Mouse (Mus musculus) brain, embryonic 18.5 days (tissue): ENCODE measurements around the gene Znrf2.
"Not testable (repeated sequence)": the region's sequence is repeated elsewhere in the genome, so short reads cannot be mapped to it uniquely, and the experiment has no call there.

Experiments
- DNase-seq: peaks from one replicate; pipeline ENCODE4 v3.0.0-alpha.2; 2012; ENCODE audit warnings: low read depth, low spot score

Gene Znrf2

DNA sequence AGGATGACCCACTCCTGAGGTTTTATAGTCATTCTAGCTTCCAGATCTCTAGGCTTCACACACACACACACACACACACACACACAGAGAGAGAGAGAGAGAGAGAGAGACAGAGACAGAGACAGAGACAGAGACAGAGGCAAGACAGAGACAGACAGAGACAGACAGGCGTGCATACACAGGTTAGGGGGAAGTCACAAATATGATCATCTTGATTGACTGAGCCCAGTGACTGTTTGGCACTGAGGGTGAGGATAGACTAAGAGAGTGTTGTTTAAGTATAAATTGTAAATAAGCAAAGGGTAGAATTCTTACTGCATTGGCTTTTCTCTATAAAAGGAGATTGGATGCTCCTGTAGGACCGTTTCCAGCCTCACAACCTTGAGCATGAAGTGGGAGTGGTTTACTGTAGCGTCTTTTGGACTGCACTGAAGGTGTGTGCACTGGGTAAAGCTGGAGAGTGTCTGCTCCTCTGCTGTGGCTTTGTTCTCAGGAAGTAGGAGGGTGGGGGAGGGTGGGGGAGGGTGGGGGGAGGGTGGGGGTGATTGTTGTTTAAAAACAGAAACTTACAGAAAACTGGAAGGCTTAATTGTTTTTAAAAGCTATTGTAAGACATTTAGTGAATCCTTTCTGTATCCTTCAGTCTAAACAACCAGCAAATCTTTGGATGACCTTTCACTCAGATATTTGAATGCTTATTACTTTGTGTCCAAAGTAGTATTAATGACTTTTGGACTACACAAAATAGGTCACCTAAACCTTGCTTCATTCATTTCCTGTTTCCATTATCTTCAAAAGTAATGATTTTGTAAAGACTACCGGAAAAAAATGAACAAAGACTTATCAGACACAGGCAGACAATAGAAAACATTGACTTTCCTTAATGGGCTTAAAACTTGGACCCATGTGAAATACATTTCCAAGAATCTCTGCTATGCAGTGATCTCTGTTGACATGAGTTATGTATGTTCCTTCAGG is 32.8 kb downstream of the Znrf2 start:
- DNase-seq, result no peak

DNA sequence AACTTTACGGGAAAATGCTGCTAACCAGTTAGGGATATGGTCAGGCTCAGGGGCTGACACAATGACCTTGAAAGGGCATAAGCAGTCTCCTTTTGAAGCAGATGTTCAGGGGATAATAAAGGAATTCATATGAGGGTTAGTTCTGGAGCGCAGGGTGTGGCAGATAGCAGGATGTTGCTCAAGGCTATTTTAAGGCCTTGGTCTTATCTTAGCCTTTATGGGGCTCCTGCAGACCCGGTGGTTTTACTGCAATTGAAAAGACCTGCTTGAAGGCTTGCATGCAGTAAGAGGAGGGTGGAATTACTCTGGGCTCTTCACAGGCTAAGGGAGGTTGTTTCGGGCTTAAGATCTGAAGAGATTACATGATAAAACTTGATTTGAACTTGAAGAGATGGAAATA is 35.1 kb downstream of the Znrf2 start:
- no peak for DNase-seq

DNA sequence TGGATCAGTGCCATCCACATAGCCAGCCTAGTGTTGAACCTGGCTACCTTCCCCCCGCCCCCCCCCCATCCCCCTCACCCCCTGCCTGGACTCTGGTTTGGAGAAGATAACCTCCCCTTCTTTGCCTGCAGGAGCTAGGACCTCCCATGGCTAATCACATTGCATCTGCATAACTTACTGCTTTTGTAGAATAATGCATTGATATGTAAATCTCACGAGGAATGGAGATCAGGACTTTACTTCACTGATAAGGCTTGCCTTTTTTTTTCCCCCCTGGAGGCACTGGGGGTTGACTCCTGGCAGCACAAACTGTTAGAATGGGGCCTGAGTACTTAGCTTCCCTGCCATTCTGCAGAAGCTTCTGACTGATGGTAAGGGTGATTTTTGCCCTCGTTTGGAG is 36.0 kb downstream of the Znrf2 start:
- no peak for DNase-seq

DNA sequence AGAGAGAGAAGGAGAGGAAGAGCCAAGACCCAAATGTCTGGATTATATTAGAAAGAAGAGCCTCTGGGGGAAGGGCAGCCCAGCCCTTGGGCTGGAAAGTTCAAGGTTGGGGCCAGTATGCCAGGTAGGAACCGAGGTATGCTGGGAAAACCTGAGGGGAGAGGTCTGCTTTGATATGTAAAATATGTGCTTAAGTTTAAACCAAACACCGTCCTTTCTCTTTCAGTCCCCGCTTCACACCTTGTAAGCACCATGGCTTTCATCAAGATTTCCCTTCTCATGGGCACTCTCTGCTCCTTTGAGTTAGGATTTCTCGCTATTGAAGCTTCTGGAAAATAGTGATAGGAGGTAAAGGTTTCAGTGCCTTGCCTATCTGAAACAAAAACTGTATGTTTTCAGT is 38.1 kb downstream of the Znrf2 start:
- no peak for DNase-seq

DNA sequence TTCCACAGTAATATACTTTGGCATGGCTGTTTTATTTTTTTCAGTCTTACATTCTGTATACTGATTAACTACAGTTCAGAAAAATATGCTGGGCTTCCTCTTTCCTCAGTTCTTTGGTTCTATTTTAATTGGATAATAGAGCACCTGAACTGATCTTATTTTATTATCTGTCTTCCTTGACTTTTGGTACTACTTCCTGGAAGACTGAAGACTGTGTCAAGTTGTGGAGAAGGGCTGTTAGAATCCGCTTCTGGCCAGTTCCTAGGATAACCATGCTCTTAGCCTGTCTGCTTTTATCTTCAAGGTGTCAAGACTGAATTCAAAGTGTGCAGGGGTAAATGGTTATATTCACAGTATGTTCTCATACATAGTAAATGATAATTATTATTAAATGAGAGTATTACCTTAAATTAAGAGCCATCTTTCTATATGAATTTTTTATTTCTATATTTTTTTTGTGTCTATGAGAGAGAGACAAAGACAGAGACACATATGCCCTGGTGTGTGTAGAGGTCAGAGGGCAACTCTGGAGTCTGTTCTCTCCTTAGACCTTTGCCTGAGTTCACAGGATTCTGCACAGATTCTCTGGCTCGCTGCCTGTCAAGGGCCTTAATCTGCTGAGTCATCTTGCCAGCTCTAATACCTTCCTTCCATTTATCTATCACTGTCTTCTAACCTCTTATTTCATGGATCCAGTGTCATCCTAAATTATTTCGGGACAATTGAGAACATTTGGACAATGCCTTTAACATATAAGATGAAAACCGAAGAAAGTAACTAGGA is 39.3 kb downstream of the Znrf2 start:
- DNase-seq, result no peak

DNA sequence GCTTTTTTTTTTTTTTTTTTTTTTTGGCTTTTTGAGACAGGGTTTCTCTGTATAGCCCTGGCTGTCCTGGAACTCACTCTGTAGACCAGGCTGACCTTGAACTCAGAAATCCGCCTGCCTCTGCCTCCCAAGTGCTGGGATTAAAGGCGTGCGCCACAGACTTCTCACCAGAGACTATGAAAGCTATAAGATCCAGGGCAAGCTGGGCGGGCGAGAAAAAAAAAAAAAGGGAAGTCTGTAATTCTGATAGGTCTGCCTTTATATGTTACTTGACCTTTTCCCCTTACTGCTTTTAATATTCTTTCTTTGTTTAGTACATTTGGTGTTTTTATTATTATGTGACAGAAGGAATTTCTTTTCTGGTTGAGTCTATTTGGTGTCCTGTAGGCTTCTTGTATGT is 42.4 kb downstream of the Znrf2 start:
- not testable (repeated sequence) for DNase-seq

DNA sequence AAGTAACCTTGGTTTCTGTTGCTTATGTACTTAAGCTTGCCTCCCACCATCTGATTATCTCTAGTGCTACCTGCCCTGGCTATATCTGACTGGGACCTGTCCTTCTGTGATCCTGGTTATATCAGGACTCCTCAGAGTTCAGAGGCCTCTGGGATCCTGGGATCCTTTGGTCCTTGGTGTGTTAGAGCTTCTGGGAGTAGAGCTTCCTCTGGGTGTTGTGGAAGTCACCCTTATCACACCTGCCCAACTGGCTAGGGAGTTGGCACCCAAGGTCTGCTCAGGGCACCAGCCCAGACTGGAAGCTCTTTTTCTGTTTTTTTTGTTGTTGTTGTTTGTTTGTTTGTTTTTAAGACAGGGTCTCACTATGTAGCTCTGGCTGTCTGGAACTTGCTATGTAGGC is 43.5 kb downstream of the Znrf2 start:
- no peak for DNase-seq

DNA sequence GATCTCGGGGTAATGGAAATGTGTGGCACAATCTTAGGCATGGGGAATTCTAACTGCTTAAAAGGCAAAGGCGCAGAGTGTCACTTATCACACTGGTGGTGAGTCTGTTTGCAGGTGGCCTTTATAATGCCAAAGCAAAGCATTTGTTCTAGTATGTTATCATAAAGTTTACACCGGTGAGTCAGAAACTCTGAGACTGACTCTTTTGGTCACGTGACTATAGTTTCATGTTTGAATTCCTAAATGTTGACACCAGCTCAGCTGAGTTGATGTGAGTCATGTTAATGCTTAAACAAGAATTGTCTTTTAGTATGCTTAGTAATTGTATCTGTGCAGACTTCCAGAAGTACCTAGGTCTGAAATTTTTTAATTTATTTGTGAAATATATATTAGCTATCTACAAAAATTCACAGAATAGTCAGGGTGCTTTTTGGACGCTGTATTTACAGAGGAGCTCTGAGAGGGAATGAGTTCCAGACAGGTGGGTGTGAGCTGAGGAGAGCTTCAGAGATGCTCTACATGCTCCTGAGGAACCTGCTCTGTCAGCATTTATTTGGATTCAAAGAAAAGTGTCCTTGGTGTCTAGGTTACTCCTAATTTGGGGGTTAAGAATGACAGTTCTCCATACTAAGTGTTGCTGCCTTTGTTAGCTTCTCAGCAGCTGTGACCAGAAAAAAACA is 50.2 kb downstream of the Znrf2 start:
- DNase-seq, result no peak

DNA sequence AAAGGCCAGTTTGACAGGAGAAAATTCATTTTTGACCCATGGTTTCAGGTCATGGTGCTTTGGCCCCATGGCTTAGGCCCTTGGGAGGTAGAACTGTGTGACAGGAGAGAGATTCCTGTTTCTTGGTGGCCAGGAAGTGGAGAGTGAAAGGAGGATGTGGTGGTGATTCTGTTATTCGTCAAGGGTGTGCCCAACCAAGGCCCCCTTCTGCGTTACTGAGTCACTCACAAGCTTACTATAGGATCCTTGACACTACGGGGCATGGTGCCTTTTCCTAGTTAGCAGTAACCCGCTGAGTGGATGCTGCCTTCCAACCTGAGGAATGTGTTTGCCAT is 50.7 kb downstream of the Znrf2 start:
- no peak for DNase-seq

DNA sequence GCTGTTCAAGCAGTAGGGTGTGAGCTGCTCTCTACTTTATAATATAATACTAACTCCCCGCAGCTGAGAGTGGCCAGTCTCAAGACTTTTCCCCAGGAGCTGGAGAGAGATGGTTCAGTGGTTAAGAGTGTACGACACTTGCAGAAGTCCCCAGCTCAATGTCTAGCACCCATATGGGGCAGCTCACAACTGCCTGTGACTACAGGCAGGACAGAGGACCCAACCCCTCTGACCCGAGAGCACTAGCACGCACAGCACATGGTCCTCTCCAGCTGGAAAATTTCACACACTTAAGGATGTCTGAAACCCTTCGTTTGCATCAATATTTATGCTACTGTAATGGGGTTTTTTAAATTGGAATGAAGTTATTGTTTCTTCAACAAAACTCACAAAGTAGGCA is 56.3 kb downstream of the Znrf2 start:
- no peak for DNase-seq

DNA sequence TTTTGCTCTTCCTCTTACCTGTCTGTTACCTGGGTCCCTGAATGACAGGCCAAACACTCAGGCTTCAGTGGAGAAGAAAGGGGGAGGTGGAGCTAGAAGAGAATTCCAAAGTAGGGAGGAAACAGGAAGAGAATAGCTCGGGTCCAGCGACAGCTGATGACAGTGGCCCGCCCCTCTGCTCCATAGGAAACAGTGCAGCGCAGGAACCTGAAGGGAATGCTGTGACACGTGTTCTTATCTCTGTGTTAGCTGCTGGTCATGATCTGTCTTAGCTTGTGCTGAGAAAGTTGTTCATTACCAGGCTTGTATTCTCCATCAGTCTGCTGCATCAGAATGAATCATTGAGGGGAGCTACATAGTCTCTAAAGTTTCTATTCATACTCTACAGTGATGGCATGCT is 60.1 kb downstream of the Znrf2 start:
- DNase-seq, result no peak

DNA sequence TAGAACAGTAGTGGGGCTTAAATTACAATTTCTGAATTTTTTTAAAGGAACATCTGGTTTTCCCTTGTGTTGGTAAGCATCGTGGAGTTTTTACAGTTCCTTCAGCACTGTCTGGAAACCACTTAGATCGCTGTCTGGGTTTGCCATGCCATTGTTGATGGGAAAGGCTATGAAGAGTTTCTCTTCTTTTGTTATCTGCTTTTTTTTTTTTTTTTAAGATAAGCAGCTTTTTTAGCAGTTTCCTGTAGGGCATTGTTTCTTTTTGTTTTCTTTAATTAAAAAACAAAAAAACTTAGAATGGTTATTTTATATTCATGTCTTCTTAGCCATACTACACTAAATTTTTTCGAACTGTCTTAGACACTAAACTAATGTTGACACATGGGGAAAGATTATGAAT is 60.9 kb downstream of the Znrf2 start:
- no peak for DNase-seq

DNA sequence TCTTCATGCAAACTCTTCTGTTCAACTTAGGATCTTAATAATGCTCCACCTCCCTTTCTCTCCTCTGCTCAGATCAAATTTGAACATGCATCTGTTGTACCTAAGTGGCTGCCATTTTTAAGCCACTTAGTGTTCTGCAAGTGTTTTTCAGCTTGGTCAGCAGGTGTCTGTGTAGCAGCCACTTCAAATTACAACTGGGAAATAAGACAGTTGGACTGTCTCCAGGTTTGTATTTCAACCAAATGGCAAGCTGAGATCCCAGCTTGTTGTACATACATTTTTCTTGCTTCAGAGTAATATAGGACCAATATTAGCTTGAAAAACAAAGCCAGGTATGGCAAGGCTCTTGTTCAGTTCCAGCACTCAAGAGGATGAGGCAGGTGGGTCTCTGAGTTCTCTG is 61.8 kb downstream of the Znrf2 start:
- no peak for DNase-seq

DNA sequence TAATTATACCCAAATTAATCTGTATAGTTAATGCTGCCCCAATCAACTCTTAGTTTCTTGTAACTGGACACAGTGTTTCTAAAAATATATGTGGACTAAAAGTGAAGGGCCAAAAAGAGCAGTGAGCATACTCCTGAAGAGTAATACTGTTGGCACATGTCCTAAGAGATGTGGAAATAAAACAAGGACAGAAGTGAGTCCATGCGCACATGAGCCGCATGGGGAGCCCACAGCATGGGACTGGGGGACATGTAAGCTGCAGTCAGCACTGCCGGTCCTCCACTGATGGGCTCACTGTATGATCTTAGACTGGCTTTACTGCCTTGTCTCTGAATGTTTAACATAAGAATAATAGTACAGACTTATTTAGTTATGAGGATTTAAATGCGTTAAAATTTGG is 63.4 kb downstream of the Znrf2 start:
- DNase-seq, result no peak

DNA sequence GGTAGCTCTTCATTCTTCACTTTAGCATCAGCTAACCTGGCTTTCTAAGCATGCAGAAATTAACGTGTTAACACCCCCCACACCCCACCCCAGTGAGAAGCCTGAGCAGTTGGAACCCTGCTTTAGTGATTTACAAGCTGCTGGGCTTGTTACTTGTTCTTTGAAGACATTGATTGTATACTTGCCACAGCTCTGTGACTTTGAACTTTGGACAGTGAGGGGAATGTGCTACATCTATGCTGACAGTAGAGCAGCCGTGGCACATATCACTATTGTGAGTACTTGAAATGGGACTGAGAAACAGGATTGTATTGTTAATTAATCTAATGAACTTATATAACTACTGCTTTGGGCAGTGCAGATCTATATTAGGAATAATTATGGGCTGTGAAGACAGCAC is 66.7 kb downstream of the Znrf2 start:
- no peak for DNase-seq

DNA sequence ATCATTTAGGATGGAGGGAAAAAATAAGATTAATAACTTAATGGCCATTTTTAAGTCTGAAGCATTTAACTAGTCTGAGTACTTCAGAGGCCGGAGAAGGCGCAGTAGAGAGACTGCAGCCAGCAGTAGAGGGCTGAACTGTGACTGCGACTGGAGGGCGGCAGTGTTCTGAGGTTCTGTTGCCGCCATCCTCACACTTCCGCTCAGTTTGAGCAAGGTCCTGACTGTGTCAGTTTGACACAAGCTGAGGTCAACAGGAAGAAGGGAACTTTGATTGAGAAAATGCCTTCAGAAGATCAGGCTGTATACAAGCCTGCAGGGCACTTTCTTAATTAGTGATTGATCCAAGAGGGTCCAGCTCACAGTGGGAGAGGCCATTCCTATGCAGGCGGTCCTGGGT is 69.5 kb downstream of the Znrf2 start:
- no peak for DNase-seq

DNA sequence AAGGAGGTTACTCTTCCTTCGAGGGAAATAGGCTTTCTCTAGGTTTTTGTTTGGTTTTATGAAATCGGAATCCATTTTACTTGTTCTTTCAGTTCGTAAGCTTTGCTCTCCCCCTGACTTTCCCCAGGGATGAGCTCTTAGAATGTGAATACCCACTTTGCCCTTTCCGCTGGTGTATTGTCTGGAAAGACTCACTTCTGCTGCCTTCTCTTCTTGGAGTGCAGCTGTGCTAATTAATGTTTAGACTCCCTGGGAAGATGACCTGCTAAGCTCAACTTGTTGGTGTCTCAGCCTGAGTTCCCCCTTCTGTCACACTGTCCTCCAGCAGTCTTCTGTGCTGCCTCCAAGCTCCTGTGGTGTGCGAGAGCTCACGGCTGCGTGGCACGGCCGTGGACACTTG is 73.5 kb downstream of the Znrf2 start:
- DNase-seq, result no peak

DNA sequence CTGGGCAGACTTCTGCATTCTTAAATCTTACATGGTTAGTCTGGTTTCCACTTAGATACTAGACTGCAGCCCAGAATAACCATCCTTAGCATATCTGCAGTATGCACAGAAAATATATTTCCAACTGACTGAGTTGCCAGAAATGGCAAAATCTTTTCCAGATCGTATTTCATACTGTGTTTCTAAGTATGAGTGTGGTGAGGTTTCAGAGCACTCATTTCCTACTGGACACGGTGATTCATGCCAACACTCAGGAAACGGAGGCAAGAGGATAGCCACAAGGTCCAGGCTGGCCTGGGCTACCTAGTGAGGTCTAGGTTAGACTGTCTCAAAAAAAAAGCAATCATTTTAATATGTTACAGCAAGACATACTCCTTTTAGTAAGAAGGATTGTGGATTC is 74.7 kb downstream of the Znrf2 start:
- DNase-seq, result no peak

DNA sequence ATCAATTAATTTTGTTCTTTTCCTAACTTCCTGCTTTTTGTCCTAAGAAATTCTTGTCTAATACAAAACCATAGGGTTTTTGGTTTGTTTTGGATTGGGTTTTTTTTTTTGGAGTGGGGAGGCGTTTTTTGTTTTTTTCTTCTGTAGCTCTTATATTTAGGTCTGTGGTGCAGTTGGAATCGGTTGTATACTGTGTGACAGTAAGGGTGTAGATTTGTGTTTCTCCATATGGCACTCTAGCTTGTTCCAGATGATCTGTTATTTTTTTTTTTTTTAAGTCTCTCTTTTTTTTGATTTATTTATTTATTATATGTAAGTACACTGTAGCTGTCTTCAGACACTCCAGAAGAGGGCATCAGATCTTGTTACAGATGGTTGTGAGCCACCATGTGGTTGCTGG is 83.5 kb downstream of the Znrf2 start:
- DNase-seq, result no peak

DNA sequence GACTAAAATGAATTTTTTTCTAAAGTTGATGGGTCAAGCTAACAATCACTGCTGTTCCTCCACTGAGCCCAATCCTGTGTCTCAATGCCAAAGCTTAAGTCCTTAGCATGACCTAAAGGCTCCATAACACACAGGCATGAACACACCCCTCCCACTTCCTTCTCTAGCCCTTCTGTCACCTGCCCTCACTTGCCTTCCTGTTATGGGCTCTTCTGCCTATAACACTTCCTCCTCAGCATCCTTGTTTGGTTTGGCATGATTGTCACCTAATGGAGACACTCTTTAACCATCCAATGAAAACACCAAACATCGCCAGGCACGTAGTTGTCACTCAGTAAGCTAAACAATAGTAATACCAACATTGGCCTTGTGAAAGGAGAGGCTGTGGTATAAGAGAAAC is 85.8 kb downstream of the Znrf2 start:
- no peak for DNase-seq

DNA sequence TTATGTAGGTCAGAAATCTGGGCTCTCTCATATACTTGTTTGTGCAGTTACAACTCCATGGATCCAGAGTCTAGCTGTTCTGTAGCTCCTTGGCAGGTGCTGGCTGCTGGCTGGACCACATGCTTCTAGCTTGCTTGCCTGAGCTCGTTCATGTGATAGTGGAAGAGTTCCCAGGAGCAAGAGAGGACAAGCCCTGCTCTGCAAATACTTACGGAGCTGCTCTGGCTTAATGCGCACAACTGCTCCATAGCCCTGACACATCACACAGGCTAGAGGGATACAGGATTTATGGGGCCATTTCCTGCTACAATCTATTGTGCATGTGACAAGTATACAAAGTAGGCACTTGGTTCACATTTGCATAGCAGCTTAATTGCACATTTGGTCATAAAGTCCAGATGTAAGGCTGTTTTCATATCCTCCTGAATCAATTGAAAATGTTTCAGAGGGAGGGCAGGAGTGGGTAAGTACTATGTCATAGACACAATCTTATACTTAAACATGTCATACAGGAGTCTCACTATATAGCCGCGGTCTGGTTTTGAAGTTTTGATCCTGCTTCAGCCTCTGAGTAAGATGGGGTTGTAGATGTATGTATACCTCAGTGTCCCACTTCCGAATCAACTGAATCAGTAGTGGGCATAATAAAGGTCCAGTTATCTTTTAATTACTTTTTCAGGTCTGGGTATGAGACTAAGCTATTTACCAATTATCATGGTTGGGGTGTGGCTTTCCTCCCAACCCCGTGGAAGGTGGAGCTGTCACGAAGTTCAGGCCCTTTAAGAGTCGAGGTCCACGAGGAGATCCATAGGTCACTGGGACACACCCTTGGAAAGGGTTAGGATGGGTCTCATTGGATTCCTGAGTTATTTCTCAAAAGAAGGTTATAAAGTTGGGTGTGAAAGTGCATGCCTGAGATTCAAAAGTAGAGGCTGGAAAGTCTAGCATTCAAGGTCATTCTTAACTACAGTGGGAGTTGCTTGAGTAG is 89.6 kb downstream of the Znrf2 start:
- no peak for DNase-seq
